Mouse (Mus musculus) kidney, postnatal 0 days (tissue): ENCODE data around the gene Faap20. TPM values are rescaled to one million over a fixed set of nuclear protein-coding genes. Genes with fewer than 3 reads are reported as not detected.

Source experiments
- ATAC-seq: fragments of 200-750 bp; cut with Nextera tagmentation; replicated peaks from 2 replicates; pipeline ENCODE4 v1.8.0; 2017; ENCODE audit warnings: low read depth, moderate number of reproducible peaks, moderate TSS enrichment, moderate library complexity; ENCODE audit not compliant: low FRiP score
- DNase-seq: peaks from one replicate; pipeline ENCODE4 v3.0.0-alpha.2; 2016; ENCODE audit warnings: low spot score
- H3K27ac ChIP-seq: fragments of 300-500 bp; sonication (generic); 2 replicates; pipeline ENCODE4 v1.5.1; 2014; ENCODE audit warnings: mild to moderate bottlenecking
- H3K27me3 ChIP-seq: fragments of 300-500 bp; sonication (generic); 2 replicates; pipeline ENCODE4 v1.6.1; 2014; ENCODE audit warnings: low read length, mixed read lengths; ENCODE audit not compliant: insufficient read depth
- H3K36me3 ChIP-seq: fragments of 300-500 bp; sonication (generic); 2 replicates; pipeline ENCODE4 v1.6.1; 2014; ENCODE audit warnings: low read length, mixed read lengths; ENCODE audit not compliant: insufficient read depth
- H3K4me1 ChIP-seq: fragments of 300-500 bp; sonication (generic); replicated peaks from 2 replicates; pipeline ENCODE4 v1.6.1; 2014; ENCODE audit warnings: antibody characterized with exemption, low read length, mixed read lengths; ENCODE audit not compliant: insufficient read depth
- H3K4me2 ChIP-seq: fragments of 300-500 bp; sonication (generic); 2 replicates; pipeline ENCODE4 v1.6.1; 2014; ENCODE audit warnings: mild to moderate bottlenecking, low read length, moderate library complexity, mixed read lengths
- H3K4me3 ChIP-seq: fragments of 300-500 bp; sonication (generic); replicated peaks from 2 replicates; pipeline ENCODE4 v1.5.1; 2014; ENCODE audit warnings: low read depth, low read length
- H3K9ac ChIP-seq: fragments of 300-500 bp; sonication (generic); 2 replicates; pipeline ENCODE4 v1.6.1; 2014; ENCODE audit warnings: low read depth, low read length
- H3K9me3 ChIP-seq: fragments of 300-500 bp; sonication (generic); replicated peaks from 2 replicates; pipeline ENCODE4 v1.6.1; 2016; ENCODE audit warnings: low read length, inconsistent platforms, mixed read lengths
- CTCF ChIP-seq: IDR thresholded peaks from 2 replicates; pipeline ENCODE4 v1.5.1; 2016; ENCODE audit warnings: antibody characterized with exemption, low read depth, mild to moderate bottlenecking, moderate library complexity
- WGBS: fragments of 180-500 bp; shearing (Covaris S2); extraction: QIAGEN DNeasy Blood & Tissue Kit; methylation state at CpG from one replicate; pipeline ENCODE4 v1.1.7; 2014; 5-methylcytosine and 5-hydroxymethylcytosine counted together
- polyA plus RNA-seq: library from polyadenylated mRNA; unstranded; fragments of >200 nt; fragmentation: Nextera tagmentation; extraction: Ambion mirVana; gene quantifications from 2 replicates; pipeline ENCODE4 v1.2.1, GENCODE M21; 2015

The Faap20 gene
- polyA plus RNA-seq, 1 experiment from 2014 or later = 77.2 TPM

DNA sequence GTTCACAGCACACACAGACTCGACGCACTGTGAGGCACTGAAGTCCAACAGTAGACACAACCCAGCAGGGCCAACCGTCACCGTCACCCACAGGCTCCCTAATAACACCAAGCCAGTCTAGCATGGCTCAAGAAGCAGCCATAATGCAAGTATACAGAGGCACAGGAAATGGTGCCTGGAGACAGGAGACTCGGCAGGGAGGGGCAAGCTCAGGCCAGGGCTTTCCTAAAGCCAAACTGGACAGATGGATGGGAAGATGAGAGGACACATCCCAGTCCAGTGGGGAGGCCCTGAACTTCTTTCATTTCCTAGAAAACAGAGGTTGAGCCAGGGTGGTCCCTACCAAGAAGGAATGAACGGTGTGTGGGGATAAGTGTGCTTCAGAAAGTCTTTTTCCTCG lies 41.0 kb upstream of the Faap20 start:
- Histone ChIP-seq H3K4me3 (no peak overlapping the region), H3K4me1 (peaks cover 43% of the 10 kb centered on the region), H3K36me3 (peaks cover 17% of the 10 kb centered on the region), H3K9ac (no peak overlapping the region), H3K4me2 (no peak overlapping the region), H3K9me3 (no peaks in the 10 kb centered on the region), H3K27me3 (no peaks in the 10 kb centered on the region), H3K27ac (peak overlapping the region; percentile 64)
- DNase-seq (no peak), ATAC-seq (no peak)
- WGBS = 45% methylated on average over 7 of the region's 7 CpGs
- TF ChIP-seq CTCF = no peak

DNA sequence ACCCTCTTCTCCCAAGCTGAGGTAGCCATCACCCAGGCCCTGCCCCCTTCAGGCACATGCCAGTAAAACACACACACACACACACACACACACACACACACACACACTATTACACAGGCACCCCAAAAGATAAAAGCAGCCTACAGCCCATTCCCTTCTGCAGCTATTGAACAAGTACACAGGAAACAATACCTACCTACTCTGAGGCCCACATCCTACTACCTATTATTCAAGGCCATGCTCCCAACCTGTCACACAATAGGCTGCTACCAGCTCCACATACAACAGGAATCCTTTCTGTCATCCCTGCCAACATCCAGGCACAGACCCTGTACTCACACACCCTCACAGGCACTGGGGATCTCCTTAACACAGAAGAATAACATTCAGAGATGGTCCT lies 40.5 kb upstream of the Faap20 start:
- TF ChIP-seq CTCF = no peak
- H3K27me3 ChIP-seq = no peaks in the 10 kb centered on the region
- peaks cover 48% of the 10 kb centered on the region for H3K4me1 ChIP-seq
- no peak overlapping the region for H3K4me3 ChIP-seq
- DNase-seq (no peak), ATAC-seq (no peak)
- no peaks in the 10 kb centered on the region for H3K9me3 ChIP-seq
- peak overlapping the region; percentile 64 for H3K27ac ChIP-seq
- H3K9ac ChIP-seq = no peak overlapping the region
- peaks cover 17% of the 10 kb centered on the region for H3K36me3 ChIP-seq
- H3K4me2 ChIP-seq = no peak overlapping the region

DNA sequence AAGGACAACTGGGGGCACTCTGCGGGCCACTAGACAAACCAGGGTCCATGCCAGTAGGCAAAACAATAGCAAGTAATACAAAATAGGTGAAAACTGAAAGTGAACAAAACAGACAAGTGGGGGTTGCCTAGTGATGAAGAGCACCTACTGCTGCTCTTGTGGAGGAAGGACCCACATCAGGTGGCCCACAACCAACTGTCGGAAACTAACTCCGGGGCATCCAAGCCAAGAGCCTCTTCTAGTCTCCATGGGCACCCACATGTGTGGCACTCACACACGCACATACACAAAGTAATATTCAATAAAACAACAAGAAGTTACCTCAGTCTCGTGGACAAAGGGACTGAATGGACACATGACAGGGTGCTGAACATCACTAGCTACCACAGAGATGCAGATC lies 40.1 kb upstream of the Faap20 start:
- Histone ChIP-seq H3K27ac (no peak overlapping the region), H3K4me2 (no peak overlapping the region), H3K27me3 (no peaks in the 10 kb centered on the region), H3K4me1 (peaks cover 52% of the 10 kb centered on the region), H3K4me3 (no peak overlapping the region), H3K9me3 (no peaks in the 10 kb centered on the region), H3K9ac (no peak overlapping the region), H3K36me3 (peaks cover 17% of the 10 kb centered on the region)
- ATAC-seq (no peak), DNase-seq (no peak)
- 94% methylated on average over 5 of the region's 5 CpGs for WGBS
- TF ChIP-seq CTCF = no peak

DNA sequence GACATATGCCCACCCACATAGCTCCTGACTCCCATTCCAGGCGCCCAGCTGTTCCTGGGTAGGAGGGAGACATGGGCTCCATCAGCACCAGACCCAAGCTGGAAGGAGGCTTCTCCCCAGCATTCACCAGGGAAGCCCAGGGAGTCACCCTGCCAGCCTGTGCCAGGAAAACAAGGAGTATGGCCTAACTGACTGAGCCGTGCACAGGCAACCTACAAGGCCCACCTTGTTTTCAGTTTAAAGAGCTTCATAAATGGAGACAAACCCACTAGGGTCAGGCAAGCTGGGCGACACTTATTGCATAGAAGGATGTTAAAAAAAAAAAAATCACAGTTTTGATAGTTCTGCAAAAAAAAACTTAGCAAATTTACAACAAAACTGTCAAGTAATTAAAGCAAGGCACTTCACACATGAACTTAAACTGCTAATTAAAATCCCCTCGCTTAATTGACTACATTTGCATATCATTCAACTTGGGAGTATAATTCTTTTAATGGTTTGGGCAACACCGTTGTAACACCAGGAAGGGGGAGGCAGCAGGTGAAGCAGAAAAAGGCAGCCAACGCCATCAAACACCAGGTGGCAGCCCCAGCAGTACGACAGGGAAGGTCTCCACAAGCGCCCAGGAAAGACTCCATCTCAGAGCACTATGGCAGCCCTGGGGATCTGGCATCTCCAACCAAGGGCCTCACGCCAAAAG lies 36.4 kb upstream of the Faap20 start:
- Histone ChIP-seq H3K4me1 (peaks cover 68% of the 10 kb centered on the region), H3K4me2 (no peak overlapping the region), H3K27ac (peak overlapping the region; percentile 51; the same call in 1 of the 2 replicates), H3K4me3 (no peak overlapping the region), H3K36me3 (peaks cover 12% of the 10 kb centered on the region), H3K9ac (no peak overlapping the region), H3K27me3 (no peaks in the 10 kb centered on the region), H3K9me3 (no peaks in the 10 kb centered on the region)
- peak; percentile 46 for TF ChIP-seq CTCF
- ATAC-seq = no peak
- no peak for DNase-seq
- 57% methylated on average over 9 of the region's 9 CpGs for WGBS

DNA sequence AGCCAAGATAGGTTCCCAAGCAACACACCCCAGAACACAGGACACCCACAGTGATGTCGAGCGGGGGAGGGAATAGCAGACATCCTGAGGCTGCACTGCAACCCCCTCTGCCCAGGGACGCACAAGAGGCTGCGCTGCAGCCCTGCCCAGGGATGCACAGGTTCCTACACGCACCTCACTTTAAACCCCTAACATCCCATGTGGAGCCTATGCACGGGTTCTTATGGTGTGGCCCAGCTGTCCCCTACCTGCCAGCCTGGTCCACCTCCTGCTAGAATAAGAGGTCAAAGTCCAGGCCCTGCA lies 35.9 kb upstream of the Faap20 start:
- Histone ChIP-seq H3K4me3 (no peak overlapping the region), H3K27me3 (no peaks in the 10 kb centered on the region), H3K36me3 (peaks cover 12% of the 10 kb centered on the region), H3K4me2 (no peak overlapping the region), H3K4me1 (peaks cover 68% of the 10 kb centered on the region), H3K27ac (no peak overlapping the region), H3K9me3 (no peaks in the 10 kb centered on the region), H3K9ac (no peak overlapping the region)
- DNase-seq (no peak), ATAC-seq (0 out of 2 replicates have a peak, but pooled peaks have one; percentile 4)
- no peak for TF ChIP-seq CTCF
- 70% methylated on average over 6 of the region's 6 CpGs for WGBS

DNA sequence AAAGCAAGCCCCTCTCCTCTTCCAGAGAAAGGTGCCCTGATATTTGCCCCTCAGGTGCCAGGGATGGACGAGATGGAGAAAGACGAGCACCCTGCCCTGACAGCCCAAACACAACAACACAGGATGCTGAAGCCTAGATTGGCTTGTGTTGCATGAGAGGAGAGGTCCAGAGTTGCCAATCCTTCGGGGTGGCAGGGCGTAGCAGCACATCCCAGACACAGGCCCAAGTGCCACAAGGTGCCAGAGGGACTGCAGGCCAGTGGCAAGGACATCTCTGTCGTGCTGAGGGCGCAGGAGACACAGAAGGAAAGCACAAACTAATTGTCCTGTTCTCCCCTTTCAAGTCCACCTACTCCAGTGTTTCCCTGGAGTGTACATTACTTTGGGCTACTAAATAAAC lies 35.4 kb upstream of the Faap20 start:
- no peak overlapping the region for H3K27ac ChIP-seq
- 70% methylated on average over 6 of the region's 6 CpGs for WGBS
- peaks cover 12% of the 10 kb centered on the region for H3K36me3 ChIP-seq
- no peaks in the 10 kb centered on the region for H3K27me3 ChIP-seq
- DNase-seq = no peak
- ATAC-seq = no peak
- TF ChIP-seq CTCF = no peak
- no peak overlapping the region for H3K9ac ChIP-seq
- H3K4me3 ChIP-seq = no peak overlapping the region
- no peak overlapping the region for H3K4me2 ChIP-seq
- H3K4me1 ChIP-seq = peaks cover 67% of the 10 kb centered on the region
- H3K9me3 ChIP-seq = no peaks in the 10 kb centered on the region

DNA sequence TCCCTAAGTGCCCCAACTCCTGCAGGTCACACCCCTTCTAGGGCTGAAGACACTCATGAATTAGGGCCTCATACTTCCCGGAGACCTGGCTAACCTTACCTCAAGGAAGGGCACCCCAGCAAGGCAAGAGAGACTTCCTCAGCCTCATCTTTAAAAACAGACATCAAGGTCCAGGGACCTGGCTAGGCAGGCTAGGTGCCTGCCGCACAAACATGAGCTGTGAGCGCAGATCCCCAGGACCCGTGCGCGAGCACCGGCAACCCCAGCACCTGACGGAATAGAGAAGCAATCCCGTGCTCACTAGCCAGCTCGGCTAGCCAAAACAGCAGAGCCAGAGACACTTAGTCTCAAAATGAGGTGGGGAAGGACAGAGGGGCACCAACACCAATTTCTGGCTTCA lies 34.8 kb upstream of the Faap20 start:
- no peak overlapping the region for H3K4me3 ChIP-seq
- H3K4me2 ChIP-seq = peak overlapping the region; percentile 35
- TF ChIP-seq CTCF = no peak
- ATAC-seq (no peak), DNase-seq (no peak)
- 69% methylated on average over 10 of the region's 10 CpGs for WGBS
- peaks cover 10% of the 10 kb centered on the region for H3K36me3 ChIP-seq
- H3K27me3 ChIP-seq = no peaks in the 10 kb centered on the region
- H3K4me1 ChIP-seq = peaks cover 72% of the 10 kb centered on the region
- 0 out of 2 replicates have a peak overlapping the region, but pooled peaks have one; percentile 13 for H3K27ac ChIP-seq
- no peak overlapping the region for H3K9ac ChIP-seq
- H3K9me3 ChIP-seq = no peaks in the 10 kb centered on the region
